In genomic region chr1:75254625-75255013, GRCm38 (mm10) we compare ENCODE assay signal across 27 mouse cellular contexts. TPM values are rescaled to one million over a fixed set of nuclear protein-coding genes. Genes with fewer than 3 reads are reported as not detected.
DNase-seq lines count a peak whose midpoint lies in the region; ATAC-seq and TF ChIP-seq lines count a peak whose summit lies in the region.
"Had no signal": no experiment of that assay in that cellular context is flagged by ENCODE, and none has a peak within 500 bp of the region (broad histone marks: within the 10 kb centered on the region; RNA-seq: fewer than 3 reads in every experiment).

No protein-coding gene starts in this region.

- H3K27ac ChIP-seq in midbrain, embryonic 13.5 days, result peak overlapping the region; percentile 11; the same call in 1 of the 2 replicates
- no peak overlapping the region for H3K27ac ChIP-seq in midbrain, embryonic 16.5 days (ENCODE audit: low read length)
- peak overlapping the region; percentile 26; the same call in 1 of the 2 replicates for H3K27ac ChIP-seq in forebrain, embryonic 16.5 days (ENCODE audit: low read length)
- H3K27ac ChIP-seq in left cerebral cortex, adult 2 months, result no peak overlapping the region
- H3K27ac ChIP-seq: embryonic facial prominence, embryonic 12.5 days; limb, embryonic 13.5 days; liver, embryonic 13.5 days; midbrain, embryonic 15.5 days; stomach, postnatal 0 days had no signal

- peak; percentile 65 to 66 for DNase-seq in cerebellum, postnatal 10 days
- no peak for DNase-seq in cerebellum, postnatal 4 days (ENCODE audit: low spot score in 2 of 2)
- peak; percentile 90 for DNase-seq in heart, adult 11 months
- DNase-seq in heart, postnatal 25 days (ENCODE audit: low spot score), result no peak
- no peak for DNase-seq in left cerebral cortex, adult 2 months (ENCODE audit: extremely low spot score in 1 of 2, low spot score in 2 of 2)

- no peak for TF ChIP-seq CTCF in left cerebral cortex, adult 2 months (IDR thresholded peaks at IDR 0.05)

- no peak overlapping the region for H3K9ac ChIP-seq in midbrain, embryonic 13.5 days (replicated peaks)
- H3K9ac ChIP-seq in midbrain, embryonic 16.5 days (ENCODE audit: low read depth, low read length), result no peak overlapping the region
- no peak overlapping the region for H3K9ac ChIP-seq in forebrain, embryonic 16.5 days (replicated peaks; ENCODE audit: low read depth, low read length)
- H3K9ac ChIP-seq: embryonic facial prominence, embryonic 12.5 days; heart, embryonic 12.5 days; limb, embryonic 13.5 days; liver, embryonic 13.5 days; midbrain, embryonic 15.5 days had no signal

- intact Hi-C loops in heart, postnatal 25 days (cut with DNase I), result loop anchor here (5.0 kb wide), 2 partner anchors 63 to 307 kb away; partner anchors contain the start of gene Dnpep
- intact Hi-C loops in left cerebral cortex, adult 2 months (cut with DNase I), result loop anchor here (2.0 to 5.0 kb wide), 3 partner anchors 36 to 72 kb away; partner anchors contain the start of genes Abcb6 and Tuba4a

- H3K4me3 ChIP-seq in midbrain, embryonic 13.5 days (replicated peaks), result no peak overlapping the region
- no peak overlapping the region for H3K4me3 ChIP-seq in midbrain, embryonic 16.5 days (ENCODE audit: low read depth, low read length)
- no peak overlapping the region for H3K4me3 ChIP-seq in forebrain, embryonic 16.5 days (replicated peaks; ENCODE audit: low read length)
- no peak overlapping the region for H3K4me3 ChIP-seq in left cerebral cortex, adult 2 months
- H3K4me3 ChIP-seq: embryonic facial prominence, embryonic 12.5 days; heart, embryonic 12.5 days; limb, embryonic 13.5 days; liver, embryonic 13.5 days; midbrain, embryonic 15.5 days had no signal

- H3K4me1 ChIP-seq in midbrain, embryonic 13.5 days (replicated peaks), result peaks cover 18% of the 10 kb centered on the region
- peaks cover 2% of the 10 kb centered on the region; the same call in 1 of the 2 replicates for H3K4me1 ChIP-seq in midbrain, embryonic 16.5 days (ENCODE audit: control insufficient read depth, insufficient read depth, low read length)
- peaks cover 16% of the 10 kb centered on the region for H3K4me1 ChIP-seq in forebrain, embryonic 16.5 days (replicated peaks; ENCODE audit: control insufficient read depth, insufficient read depth, low read length)

- ATAC-seq in midbrain, embryonic 13.5 days, result no peak
- no peak for ATAC-seq in midbrain, embryonic 16.5 days
- 0 out of 2 replicates have a peak, but pooled peaks have one; percentile 2 for ATAC-seq in forebrain, embryonic 16.5 days
- ATAC-seq: intestine, postnatal 0 days; midbrain, embryonic 15.5 days had no signal

- peaks cover 16% of the 10 kb centered on the region for H3K27me3 ChIP-seq in midbrain, embryonic 13.5 days
- H3K27me3 ChIP-seq in midbrain, embryonic 16.5 days (ENCODE audit: control insufficient read depth, insufficient read depth, low read depth, low read length), result 0 out of 2 replicates have a peak, but pooled peaks cover 4% of the 10 kb centered on the region
- no peaks in the 10 kb centered on the region; the same call in 1 of the 2 replicates for H3K27me3 ChIP-seq in forebrain, embryonic 16.5 days (replicated peaks; ENCODE audit: control insufficient read depth, insufficient read depth, low read length)

- 63% methylated on average over 8 of the region's 8 CpGs for WGBS in midbrain, embryonic 13.5 days
- 57% methylated on average over 8 of the region's 8 CpGs for WGBS in midbrain, embryonic 16.5 days
- WGBS in forebrain, embryonic 16.5 days, result 46% methylated on average over 8 of the region's 8 CpGs

- no peaks in the 10 kb centered on the region for H3K9me3 ChIP-seq in midbrain, embryonic 13.5 days
- no peaks in the 10 kb centered on the region for H3K9me3 ChIP-seq in midbrain, embryonic 16.5 days (replicated peaks; ENCODE audit: control insufficient read depth, low read length, poor library complexity, severe bottlenecking)
- no peaks in the 10 kb centered on the region for H3K9me3 ChIP-seq in forebrain, embryonic 16.5 days (ENCODE audit: control insufficient read depth, low read length)
- H3K9me3 ChIP-seq: embryonic facial prominence, embryonic 12.5 days; heart, embryonic 12.5 days; limb, embryonic 13.5 days; liver, embryonic 13.5 days; midbrain, embryonic 15.5 days had no signal

- H3K36me3 ChIP-seq in midbrain, embryonic 13.5 days, result no peaks in the 10 kb centered on the region
- H3K36me3 ChIP-seq in midbrain, embryonic 16.5 days (ENCODE audit: control insufficient read depth, insufficient read depth, low read length), result no peaks in the 10 kb centered on the region
- no peaks in the 10 kb centered on the region for H3K36me3 ChIP-seq in forebrain, embryonic 16.5 days (ENCODE audit: control insufficient read depth, insufficient read depth)
- H3K36me3 ChIP-seq: embryonic facial prominence, embryonic 12.5 days; heart, embryonic 12.5 days; limb, embryonic 13.5 days; liver, embryonic 13.5 days; midbrain, embryonic 15.5 days had no signal

- no peak overlapping the region for H3K4me2 ChIP-seq in midbrain, embryonic 13.5 days (replicated peaks)
- no peak overlapping the region for H3K4me2 ChIP-seq in midbrain, embryonic 16.5 days (ENCODE audit: low read length)
- H3K4me2 ChIP-seq in forebrain, embryonic 16.5 days (ENCODE audit: low read length), result no peak overlapping the region
- H3K4me2 ChIP-seq: embryonic facial prominence, embryonic 12.5 days; heart, embryonic 12.5 days; limb, embryonic 13.5 days; liver, embryonic 13.5 days; midbrain, embryonic 15.5 days had no signal

RNA-seq across cellular contexts. Expression of gene Ptprn, which starts 9.7 kb away (rescaled TPM):
- total RNA-seq in heart, postnatal 25 days (2021), result under 1 TPM; 0.86 to 0.92 TPM
- polyA plus RNA-seq in midbrain, embryonic 13.5 days (2015; fragmentation: Nextera tagmentation; extraction: Ambion mirVana), result 11.1 and 14.0 TPM in 2 replicates
- 26.3 and 33.4 TPM in 2 replicates for polyA plus RNA-seq in midbrain, embryonic 16.5 days (2015; fragmentation: Nextera tagmentation; extraction: Ambion mirVana)
- 6.1 and 10.7 TPM in 2 replicates for polyA plus RNA-seq in forebrain, embryonic 16.5 days (2015; fragmentation: Nextera tagmentation; extraction: Ambion mirVana)
- total RNA-seq in left cerebral cortex, adult 2 months (2021), result 100 to 1,000 TPM; 507 to 550 TPM

RNA-seq across cellular contexts. Expression of gene Dnajb2, which starts 18.4 kb away (rescaled TPM):
- 100 to 1,000 TPM in 1 of 2 experiments, 10 to 100 TPM in 1; 90.4 to 100 TPM for total RNA-seq in heart, postnatal 25 days (2021)
- polyA plus RNA-seq in midbrain, embryonic 13.5 days (2015; fragmentation: Nextera tagmentation; extraction: Ambion mirVana), result 47.6 and 56.7 TPM in 2 replicates
- 79.4 and 84.3 TPM in 2 replicates for polyA plus RNA-seq in midbrain, embryonic 16.5 days (2015; fragmentation: Nextera tagmentation; extraction: Ambion mirVana)
- polyA plus RNA-seq in forebrain, embryonic 16.5 days (2015; fragmentation: Nextera tagmentation; extraction: Ambion mirVana), result 51.5 and 59.3 TPM in 2 replicates
- 100 to 1,000 TPM in 1 of 2 experiments, 10 to 100 TPM in 1; 93.6 to 102 TPM for total RNA-seq in left cerebral cortex, adult 2 months (2021)

RNA-seq across cellular contexts. Expression of gene A630095N17Rik, which starts 22.7 kb away (rescaled TPM):
- total RNA-seq in heart, postnatal 25 days (2021), result not detected
- polyA plus RNA-seq in midbrain, embryonic 13.5 days (2015; fragmentation: Nextera tagmentation; extraction: Ambion mirVana), result not detected in 2 replicates
- polyA plus RNA-seq in midbrain, embryonic 16.5 days (2015; fragmentation: Nextera tagmentation; extraction: Ambion mirVana), result not detected in 2 replicates
- not detected in 2 replicates for polyA plus RNA-seq in forebrain, embryonic 16.5 days (2015; fragmentation: Nextera tagmentation; extraction: Ambion mirVana)
- not detected for total RNA-seq in left cerebral cortex, adult 2 months (2021)
- total RNA-seq: adrenal gland, postnatal 25 days; ES-E14; gastrocnemius, postnatal 14 days; heart, adult 18-20 months; heart, postnatal 10 days; layer of hippocampus, adult 8-10 months; left cerebral cortex, postnatal 25 days had no signal
- polyA plus RNA-seq: embryonic facial prominence, embryonic 12.5 days; frontal cortex, adult 2 months; heart, embryonic 12.5 days; intestine, postnatal 0 days; kidney, embryonic 14.5 days; limb, embryonic 13.5 days; liver, embryonic 13.5 days; lung, adult 2 months; midbrain, embryonic 15.5 days; thymus, adult 2 months had no signal

RNA-seq across cellular contexts. Expression of gene Resp18, which starts 23.6 kb away (rescaled TPM):
- not detected for total RNA-seq in heart, postnatal 25 days (2021)
- polyA plus RNA-seq in midbrain, embryonic 13.5 days (2015; fragmentation: Nextera tagmentation; extraction: Ambion mirVana), result 97.4 and 99.9 TPM in 2 replicates
- polyA plus RNA-seq in midbrain, embryonic 16.5 days (2015; fragmentation: Nextera tagmentation; extraction: Ambion mirVana), result 209 and 241 TPM in 2 replicates
- polyA plus RNA-seq in forebrain, embryonic 16.5 days (2015; fragmentation: Nextera tagmentation; extraction: Ambion mirVana), result 29.3 and 76.1 TPM in 2 replicates
- total RNA-seq in left cerebral cortex, adult 2 months (2021), result 100 to 1,000 TPM; 144 to 184 TPM
- total RNA-seq: ES-E14; gastrocnemius, postnatal 14 days; heart, adult 18-20 months; heart, postnatal 10 days; megakaryocyte progenitor cell, adult 5-6 weeks had no signal
- polyA plus RNA-seq: heart, embryonic 12.5 days; kidney, embryonic 14.5 days; limb, embryonic 13.5 days; liver, embryonic 13.5 days had no signal

RNA-seq across cellular contexts. Expression of gene Tuba4a, which starts 35.0 kb away (rescaled TPM):
- 1,000 to 10,000 TPM; 1,036 to 1,088 TPM for total RNA-seq in heart, postnatal 25 days (2021)
- 3.9 and 5.3 TPM in 2 replicates for polyA plus RNA-seq in midbrain, embryonic 13.5 days (2015; fragmentation: Nextera tagmentation; extraction: Ambion mirVana)
- 11.2 and 22.2 TPM in 2 replicates for polyA plus RNA-seq in midbrain, embryonic 16.5 days (2015; fragmentation: Nextera tagmentation; extraction: Ambion mirVana)
- 18.6 and 18.7 TPM in 2 replicates for polyA plus RNA-seq in forebrain, embryonic 16.5 days (2015; fragmentation: Nextera tagmentation; extraction: Ambion mirVana)
- total RNA-seq in left cerebral cortex, adult 2 months (2021), result 100 to 1,000 TPM; 594 to 616 TPM

Comparison
In these comparisons a context has a peak if more than half of its experiments do, and no peak if none do; other contexts are left out.
1. DNase-seq: peak in cerebellum, postnatal 10 days (2 of 2) and heart, adult 11 months (single experiment); none in cerebellum, postnatal 4 days (0 of 2), heart, postnatal 25 days (single experiment) and left cerebral cortex, adult 2 months (0 of 2).
2. H3K27ac ChIP-seq: peak in midbrain, embryonic 13.5 days (single experiment) and forebrain, embryonic 16.5 days (single experiment); none in midbrain, embryonic 16.5 days (single experiment) and left cerebral cortex, adult 2 months (single experiment).